Mouse (Mus musculus) cerebral cortex, adult 2 months (tissue): ENCODE results near the gene Ccr10.

ENCODE experiments used
- WGBS: fragments of 180-500 bp; shearing (Covaris S2); methylation state at CpG from one replicate; pipeline ENCODE4 v1.1.7; 2018; 5-methylcytosine and 5-hydroxymethylcytosine counted together

Ccr10 gene

DNA sequence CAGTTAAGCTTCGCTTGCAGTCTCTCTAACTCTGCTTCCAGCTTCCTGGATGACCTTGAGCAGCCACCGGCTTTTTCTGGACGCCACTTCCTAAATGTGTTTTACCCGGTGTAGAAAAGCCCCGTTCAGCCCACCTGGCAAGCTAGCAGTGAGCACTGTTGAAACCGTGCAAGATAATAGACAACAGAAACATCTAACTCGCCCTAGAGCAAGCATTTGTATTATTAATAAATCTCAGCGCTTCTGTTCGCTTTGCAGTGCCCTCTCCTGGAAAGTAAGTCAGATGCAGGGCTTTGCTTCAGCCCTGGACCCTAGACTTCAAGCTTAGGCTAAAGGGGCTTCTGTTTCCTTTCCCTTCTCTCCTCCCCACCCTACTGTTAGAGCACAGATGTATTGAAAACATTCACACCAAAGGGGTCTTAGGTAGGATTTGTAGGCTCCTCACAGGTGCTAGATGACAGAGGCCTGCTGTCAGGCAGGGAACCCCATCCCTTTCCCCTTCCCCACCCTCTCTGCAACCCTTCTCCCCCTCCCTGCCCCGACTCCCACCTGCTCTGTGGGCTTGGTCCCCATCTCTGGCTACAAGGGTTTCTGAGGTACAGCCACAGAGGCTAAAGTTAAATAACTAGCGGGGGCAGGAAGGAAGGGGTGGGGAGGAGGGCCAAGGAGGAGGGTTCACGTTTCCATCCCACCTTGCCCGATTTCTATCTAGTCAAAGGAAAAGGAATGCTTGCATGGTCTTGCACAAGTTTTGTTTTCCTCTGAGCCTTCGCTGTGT, at the start of gene Ccr10:
Ccr10 (minus strand) TSS at position 593 of the 778 bp plus-strand sequence.
- 23% methylated on average over 14 of the region's 14 CpGs for WGBS

DNA sequence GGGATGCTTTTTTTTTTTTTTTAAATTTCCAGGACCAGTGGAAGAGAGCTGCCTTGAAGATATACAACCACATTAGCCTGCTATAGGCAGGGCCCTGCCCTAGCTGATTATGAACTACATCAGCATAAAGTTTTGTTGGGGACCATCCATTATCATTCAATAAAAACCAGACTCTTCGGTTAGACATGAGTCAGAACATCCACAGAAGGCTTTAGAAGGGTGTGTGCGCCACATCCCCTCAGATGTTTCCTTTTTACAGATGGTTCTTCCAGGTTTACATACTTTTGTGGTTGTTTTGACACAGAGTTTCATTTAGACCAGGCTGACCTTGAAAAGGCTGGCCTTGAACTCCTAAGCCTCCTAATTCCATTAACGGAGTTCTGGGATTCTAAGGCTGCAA, 49.1 kb upstream of the Ccr10 start:
- 82% methylated on average over 3 of the region's 3 CpGs for WGBS

DNA sequence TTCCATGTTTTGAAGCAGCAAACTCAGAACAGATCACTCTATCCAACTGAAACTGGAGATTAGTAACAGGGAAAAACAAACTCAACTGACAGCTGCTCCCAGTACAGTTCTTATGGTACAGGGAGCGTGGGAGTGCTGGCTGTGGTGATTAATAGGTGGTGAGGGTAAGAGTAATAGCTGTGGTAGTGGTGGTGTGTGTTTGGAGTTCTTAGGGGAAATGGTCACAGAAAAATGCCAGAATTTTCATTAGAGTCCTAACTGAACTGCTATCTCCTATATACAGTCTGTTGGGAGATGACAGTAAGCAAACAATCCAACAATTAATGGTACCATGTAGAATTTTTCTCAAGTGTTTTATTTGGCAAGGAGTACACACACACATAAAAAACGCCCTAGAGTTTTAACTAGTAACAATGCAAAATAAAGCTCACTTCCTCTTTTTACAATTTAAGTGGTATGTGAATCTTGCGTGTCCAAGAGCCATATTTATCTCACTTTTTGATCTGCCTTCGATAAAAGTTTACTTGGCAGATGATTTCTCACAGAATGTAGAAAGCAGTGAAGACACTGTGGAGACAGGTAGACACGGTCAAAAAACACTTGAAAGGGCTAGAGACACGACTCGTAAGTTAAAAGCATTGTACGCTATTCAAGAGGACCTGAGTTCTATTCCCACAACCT, 46.2 kb upstream of the Ccr10 start:
- WGBS = 84% methylated on average over 8 of the region's 8 CpGs

DNA sequence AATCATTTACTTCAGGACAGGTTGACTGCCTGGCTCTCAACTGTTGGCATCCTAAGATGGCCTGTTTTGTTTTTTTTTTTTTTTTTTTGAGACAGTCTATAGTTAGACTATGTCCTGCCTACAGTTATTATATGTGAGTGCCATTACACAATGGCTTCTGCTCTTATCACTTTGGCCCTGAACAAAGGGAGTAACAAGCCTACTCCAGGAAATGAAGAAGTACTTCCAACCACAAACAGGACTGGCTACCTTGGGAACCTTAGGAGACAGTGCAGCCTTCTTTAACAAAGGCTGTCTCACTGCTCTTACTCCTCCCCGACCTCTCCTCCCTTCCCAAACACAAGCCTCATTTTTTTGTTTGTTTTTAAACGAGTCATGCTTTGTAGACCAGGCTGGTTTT, 45.6 kb upstream of the Ccr10 start:
- WGBS = 62% methylated on average over 2 of the region's 2 CpGs

DNA sequence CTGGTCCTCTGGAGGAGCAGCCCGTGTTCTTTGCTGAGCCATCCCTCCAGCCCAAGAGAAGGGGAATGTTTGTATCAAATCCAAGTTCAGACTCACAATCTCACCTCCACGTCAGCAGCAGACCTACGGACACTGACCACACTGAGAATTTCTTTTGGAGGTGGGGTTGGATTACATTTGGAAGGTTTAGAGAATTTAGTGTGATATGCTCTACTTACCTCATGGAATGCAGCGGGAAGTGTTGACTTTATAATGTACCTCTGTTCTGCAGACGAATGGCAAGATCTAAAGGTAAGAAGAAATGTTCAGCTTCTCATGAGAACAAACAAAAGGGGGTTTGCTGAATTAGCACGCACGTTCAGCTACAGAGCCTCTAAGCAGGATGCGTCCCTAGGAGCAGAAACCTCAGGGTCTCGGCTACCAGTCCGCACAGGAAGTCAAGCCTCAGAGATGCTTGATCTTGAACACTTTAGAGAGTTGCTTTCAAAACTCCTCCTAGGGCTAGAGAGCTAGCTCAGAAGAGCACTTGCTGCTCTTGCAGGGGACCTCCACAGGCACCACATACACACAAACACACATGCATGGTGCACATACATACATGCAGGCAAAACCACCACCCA, 43.3 kb upstream of the Ccr10 start:
- 88% methylated on average over 10 of the region's 10 CpGs for WGBS

DNA sequence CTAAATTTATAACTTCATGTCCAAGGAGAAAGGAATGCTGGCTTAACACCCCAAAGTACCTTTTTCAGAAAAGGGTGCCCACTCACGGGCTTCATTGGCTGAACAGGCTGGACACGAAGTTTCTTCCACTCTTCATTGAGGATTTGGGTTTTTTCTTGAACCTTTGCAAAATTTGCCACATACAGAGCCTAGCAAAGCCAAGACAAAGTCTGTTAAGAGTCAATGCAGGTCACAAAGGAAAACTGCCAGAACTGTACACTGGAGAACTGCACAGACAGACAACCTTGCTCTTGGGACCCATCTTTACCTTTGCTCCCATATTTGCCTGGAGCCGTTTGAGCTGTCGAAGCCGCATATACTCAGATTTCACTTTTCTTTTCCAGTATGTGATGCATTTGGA, 41.7 kb upstream of the Ccr10 start:
- 91% methylated on average over 5 of the region's 5 CpGs for WGBS

DNA sequence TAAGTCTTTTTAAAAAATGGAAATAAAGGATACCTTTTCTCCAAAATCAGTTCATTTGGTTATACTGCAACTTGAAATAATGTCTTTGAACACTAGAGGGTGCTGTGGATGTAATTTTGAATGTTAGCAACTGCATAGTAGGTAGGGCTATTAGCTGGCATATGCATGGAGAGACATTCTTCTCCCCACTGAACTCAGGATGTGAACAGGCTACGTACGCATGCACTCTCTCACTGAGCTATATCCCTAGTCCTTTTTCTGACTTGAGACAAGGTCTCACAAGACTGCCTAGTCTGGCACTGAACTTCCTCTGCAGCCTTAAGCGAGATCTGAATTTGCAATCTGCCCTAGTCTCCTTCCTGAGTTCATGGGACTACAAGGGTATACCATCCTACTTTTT, 36.7 kb upstream of the Ccr10 start:
- WGBS = 30% methylated on average over 3 of the region's 3 CpGs

DNA sequence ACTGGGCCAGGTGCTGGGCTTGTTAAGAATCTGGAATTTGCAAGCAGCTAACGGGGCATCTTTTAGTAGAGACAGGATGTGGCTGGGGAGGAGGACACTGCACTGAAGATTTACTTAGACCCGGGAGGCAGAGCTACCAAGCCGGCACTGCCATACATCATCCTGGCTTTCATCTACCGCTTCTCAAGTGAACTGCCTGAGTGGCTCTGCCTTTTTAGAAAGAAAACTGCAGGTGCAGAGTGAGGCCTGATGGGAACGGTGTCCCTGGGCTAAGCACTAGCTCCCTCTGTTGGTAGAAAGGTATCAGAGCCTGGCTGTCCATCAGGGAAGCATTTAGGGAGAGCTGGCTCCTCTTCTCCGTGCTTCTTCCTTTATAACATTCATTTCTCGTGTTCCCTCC, 25.7 kb upstream of the Ccr10 start:
- 21% methylated on average over 7 of the region's 7 CpGs for WGBS

DNA sequence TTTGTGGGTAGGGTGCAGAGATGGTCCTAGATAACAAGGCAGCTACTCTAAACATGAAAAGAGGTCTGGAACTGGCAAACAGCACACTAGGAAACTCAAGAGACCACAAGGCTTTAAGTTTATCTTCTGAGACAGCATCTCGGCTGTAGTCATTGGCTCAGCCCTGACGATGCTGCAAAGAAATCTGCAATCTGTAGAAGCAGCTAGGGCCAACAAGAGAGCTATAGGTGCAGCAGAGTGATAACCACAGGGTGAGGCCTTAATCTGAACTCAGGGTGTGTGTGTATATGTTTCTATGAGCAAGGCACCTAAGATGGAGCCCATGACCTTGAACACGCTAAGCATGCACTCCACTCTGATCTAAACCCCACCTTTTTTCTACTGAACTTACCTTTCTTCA, 24.3 kb upstream of the Ccr10 start:
- whole genome bisulfite sequencing = 94% methylated on average over 3 of the region's 3 CpGs

DNA sequence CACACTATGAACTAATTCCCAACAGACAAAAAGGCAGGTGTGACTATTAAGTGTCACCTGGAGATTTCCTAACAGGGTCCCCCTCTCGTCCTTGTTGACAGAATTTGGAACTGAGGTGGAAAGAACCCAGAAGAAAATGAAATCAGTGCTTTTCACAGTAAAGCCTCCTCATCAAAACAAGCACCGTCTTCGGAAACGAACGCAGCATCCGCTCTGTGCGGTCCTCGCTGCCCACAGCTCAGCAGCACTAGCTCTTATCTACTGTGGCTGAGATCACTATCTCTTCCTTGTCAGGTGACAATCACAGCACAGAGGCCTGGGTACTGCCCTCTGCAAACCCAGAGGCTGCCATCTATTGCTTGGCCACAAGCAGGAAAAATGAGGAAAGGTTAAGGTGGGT, 20.9 kb upstream of the Ccr10 start:
- WGBS = 93% methylated on average over 8 of the region's 8 CpGs

DNA sequence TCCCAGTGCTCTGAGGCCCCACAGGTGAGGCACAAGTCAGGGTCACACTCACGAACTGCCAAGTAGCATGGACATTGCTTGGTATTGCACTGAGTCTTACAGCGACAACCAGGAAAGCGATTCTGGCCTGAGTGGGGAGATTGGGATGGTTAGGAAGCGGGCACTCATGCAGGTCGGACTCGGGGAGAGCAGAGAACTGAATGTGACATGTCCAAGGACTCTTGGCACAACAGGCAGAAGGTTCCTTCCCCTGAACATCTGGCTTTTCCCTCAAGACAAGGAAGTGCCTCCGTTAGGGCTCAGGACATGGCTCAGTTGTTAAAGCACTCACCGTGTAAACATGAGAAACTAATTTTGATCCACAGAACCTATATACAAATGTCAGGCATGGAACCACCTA, 20.3 kb upstream of the Ccr10 start:
- WGBS = 88% methylated on average over 8 of the region's 8 CpGs

DNA sequence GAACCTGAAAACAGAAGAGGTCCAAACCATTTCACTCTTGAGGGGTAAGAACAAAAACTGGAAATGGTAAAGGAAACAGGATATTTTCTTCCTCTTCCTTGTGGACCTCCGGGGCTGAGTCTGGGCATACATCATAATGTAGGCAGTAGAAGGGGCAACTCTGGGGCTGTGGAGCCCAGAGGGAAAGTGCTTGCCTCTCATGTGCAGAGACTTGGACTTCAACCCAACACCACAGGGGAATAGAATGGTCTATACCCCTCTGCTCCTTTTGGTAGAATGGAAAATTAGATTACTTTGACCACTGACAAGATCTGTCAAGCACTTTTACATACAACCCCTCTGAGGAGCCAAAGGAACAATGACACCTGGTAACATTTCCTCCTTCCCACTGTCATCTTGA, 19.9 kb upstream of the Ccr10 start:
- 24% methylated on average over 1 of the region's 1 CpGs for WGBS

DNA sequence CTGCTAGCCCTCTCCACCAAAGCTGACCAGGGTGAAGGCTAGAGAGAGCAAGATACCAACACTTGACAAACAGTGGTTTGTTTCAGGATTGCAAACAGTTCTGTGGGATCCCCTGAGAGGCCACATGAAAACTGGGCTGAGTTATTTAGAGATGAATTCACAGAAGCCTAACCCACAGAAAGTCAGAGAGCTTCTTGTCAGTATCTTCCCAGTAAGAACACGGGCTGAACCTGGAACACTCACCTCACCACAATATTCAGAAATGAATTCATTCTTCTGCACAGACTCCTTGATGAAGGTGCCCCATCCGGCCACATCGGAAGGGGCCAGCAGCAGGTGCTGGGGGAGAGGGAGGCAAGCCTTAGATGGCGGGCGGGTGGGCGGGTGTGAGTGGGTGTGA, 19.4 kb upstream of the Ccr10 start:
- 56% methylated on average over 6 of the region's 6 CpGs for WGBS

DNA sequence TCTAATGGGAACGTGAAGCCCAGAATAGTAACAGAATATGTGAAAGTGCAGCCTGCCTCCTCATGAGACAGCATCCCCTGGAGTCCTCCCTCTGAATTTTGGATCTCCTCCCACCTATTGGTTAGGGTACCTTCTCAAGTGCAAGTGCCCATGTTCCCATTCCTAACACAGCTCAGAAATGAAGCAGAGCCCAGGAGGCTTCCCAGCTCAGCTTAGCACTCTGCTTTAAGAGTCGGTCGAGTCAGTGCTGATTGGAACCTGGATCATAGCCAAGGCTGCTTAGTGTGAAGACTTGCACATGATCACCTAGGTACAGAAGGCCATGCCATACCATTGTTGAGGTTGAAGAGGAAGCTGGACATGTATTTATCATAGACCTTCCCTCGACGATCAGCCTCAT, 18.9 kb upstream of the Ccr10 start:
- WGBS = 38% methylated on average over 5 of the region's 5 CpGs

DNA sequence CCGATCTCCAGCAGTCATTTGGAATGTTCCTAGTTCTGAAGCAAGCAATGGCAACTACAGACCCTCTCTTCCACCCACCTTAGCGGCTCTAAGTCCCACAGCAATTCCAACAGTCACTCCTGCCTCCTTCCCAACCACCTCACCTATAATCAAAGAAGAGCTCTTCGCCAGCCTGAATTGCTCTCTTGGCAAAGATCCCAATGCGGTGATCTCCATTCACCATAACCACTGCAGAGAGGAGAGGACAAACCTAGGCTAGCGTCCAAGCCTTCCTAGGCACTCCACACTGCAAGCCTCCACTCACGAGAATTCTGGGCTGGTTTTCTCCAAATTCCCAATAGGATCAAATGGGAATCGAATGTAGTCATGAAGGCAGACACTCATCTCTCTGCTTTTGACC, 17.8 kb upstream of the Ccr10 start:
- 82% methylated on average over 7 of the region's 7 CpGs for WGBS

DNA sequence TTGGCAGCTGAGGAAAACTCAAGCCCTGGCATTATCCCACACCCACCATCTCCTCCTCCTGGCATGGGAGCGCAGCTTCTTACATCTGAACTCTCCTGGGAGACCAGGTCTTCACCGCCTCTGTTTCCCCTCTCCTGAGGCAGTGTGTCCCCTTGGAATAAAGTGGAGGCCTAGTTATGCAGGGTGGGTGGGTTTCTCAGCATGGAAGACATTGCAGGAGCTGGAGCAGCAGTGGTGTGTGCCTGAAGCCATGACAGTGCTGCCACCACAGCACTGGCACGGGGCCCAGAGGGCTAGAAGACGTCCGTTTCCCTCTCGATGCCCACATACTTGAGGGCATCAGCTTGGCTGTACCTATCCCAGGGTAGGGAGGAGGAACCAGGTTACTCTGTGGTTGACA, 17.4 kb upstream of the Ccr10 start:
- 73% methylated on average over 6 of the region's 6 CpGs for WGBS

DNA sequence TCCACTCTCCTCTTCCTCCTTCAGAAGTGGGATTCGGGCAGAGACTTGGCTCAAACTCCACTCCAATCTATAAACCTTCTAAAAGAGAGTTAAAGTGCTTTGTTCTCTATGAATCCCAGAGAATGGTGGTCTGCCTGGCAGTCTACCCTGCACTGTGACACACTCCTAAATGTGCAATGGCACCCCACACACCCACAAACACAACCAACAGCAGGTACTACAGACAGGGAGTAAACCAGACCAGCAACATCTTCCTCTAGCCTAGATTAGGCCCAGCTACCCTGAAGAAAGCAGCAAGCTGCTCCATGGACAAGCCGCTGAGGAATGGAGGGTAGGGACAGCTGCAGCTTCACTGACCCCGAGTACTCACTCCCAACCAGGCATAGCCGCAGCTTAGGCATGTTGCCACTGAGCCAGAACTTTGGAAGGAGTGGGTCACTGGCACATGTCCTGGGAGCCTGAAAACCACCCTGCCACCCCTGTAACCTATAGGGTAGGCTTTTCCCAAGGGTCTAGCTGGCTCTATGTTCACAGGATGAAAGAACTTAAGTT, 16.8 kb upstream of the Ccr10 start:
- WGBS = 60% methylated on average over 4 of the region's 4 CpGs

DNA sequence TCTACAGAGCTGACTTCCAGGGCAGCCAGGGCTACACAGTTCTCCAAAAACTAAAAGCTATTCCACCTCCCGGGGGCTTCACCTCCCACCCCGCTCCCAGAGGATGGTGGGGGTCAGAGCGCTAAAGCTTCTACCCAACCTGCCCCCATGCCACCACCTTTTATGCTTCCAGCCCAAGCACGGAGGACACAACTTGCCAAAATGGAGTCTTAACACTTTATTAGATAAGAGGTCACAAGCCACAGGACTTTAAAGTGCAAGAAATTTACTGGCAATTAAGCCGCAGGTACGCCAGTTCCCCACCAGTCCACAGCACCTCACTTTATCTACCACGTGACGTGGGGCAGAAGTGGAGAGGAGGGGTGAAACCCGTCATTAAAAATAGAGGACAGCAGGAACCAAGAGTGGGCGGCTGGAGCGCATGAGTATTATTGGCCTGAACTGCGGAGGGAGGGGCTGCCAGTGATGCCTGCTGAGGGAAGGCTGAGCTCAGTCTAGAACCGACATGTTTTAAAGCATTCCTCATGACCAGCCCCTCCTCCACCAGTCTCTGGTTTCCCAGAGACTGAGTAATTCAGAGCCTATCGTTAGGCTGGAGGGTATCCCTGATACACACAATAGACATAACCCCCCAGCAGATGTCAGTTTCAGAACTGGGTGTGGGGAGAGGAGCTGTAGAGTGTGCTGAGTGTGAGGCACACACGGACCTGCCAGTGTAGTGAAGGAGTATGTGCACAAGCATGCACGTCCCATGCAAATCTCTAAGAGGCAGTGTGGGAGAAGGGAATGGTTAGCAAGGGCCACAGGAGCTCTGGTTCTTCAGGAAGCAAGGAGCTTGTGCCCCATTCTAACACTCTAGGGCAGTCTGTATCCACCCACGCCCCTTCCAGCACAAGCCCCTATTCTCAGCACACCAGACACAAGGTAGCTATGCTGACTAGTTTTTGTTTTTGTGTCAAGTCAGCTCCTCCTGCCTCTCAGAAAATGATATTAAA, 16.0 kb upstream of the Ccr10 start:
- WGBS = 60% methylated on average over 17 of the region's 17 CpGs

DNA sequence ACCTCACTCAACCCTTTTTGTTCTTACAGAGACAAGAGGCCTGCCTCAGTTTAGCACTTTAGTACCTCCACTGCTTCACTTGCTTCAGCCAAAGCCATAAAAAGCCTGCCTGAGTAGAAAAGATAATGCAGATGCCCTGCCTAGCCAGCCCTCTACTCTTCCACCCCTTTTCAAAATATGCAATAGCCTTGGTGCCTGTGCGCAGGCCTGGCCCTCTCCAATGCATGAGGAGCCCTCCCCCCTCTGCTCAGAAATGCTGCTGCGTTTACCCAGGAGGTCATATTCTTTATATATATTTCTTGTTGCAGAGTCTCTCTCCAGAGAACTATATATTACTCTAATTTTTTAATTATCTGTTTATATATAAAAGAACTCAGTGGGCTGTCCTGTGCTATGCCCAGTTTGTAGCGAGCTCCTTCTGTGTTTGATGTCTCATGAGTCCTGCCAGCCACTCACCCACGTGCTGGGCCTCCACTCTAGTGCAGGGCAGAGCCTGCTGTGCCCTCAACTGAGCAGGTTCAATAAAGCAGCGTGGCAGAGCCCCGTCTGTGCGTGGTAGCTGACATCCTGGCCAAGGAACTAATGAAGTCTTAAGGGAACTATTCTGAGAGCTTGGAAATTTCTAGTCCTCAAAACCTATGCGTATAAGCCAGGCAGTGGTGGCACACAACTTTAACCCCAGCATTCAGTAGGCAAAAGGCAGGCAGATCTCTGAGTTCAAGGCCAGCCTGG, 15.1 kb upstream of the Ccr10 start:
- WGBS = 37% methylated on average over 8 of the region's 8 CpGs

DNA sequence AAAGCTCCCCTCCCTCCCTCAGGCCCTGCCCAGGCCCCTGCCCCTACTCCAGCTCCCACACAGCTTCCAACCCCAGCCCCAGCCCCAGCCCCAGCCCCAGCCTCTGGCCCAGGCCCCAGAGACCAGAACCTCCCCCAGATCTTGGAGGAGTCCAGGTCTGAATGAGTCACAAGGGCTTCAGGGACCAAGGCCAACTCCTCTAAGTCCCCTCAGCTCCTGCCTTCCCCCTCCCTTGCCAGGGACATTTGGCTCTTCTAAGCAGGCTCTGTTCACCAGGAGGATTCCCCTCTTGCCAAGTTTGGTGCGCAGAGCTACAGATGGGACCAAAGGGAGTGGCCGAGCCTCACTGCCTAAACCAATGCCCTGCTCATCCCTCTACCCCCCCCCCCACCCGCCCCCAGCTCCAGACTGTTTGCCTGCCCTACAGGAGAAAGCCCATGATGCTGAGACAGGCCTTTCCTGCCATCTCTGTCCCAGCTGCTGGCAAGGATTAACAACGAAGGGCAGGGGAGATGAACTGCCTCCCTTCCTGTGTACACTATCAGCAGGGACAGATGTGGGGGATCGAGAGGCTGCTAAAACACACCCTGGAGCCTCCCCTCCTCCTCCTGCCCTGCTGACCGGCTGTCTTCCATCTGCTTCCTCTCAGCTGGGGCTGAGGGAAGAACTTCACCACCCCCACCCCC, 14.4 kb upstream of the Ccr10 start:
- 4% methylated on average over 6 of the region's 6 CpGs for WGBS
